Mouse (Mus musculus): ENCODE results near the gene Mcrip2.

Gene Mcrip2

GRCm38 (mm10) chr17:25866172-25866571, 2.4 kb downstream of the Mcrip2 start:
- DNase-seq (ENCODE audit: low read depth in 1 of 2, low spot score in 2 of 2), result no peak

- no peak for DNase-seq (ENCODE audit: low read depth in 1 of 2, low spot score in 2 of 2)
Observed at GRCm38 (mm10) chr17:25865288-25865687, 3.3 kb downstream of the Mcrip2 start.

GRCm38 (mm10) chr17:25864311-25864710, 4.3 kb downstream of the Mcrip2 start:
- no peak for DNase-seq (ENCODE audit: low read depth in 1 of 2, low spot score in 2 of 2)

GRCm38 (mm10) chr17:25863681-25864080, 4.9 kb downstream of the Mcrip2 start:
- no peak for DNase-seq (ENCODE audit: low read depth in 1 of 2, low spot score in 2 of 2)

GRCm38 (mm10) chr17:25861704-25862612, 6.6 kb downstream of the Mcrip2 start:
- no peak for DNase-seq (ENCODE audit: low read depth in 1 of 2, low spot score in 2 of 2)

- DNase-seq (ENCODE audit: low read depth in 1 of 2, low spot score in 2 of 2), result peak; percentile 69 to 81
Observed at GRCm38 (mm10) chr17:25860832-25861703, 7.5 kb downstream of the Mcrip2 start, which contains the start of gene Wdr90. TSS of gene Wdr90 (minus strand) at chr17:25861501.

- no peak for DNase-seq (ENCODE audit: low read depth in 1 of 2, low spot score in 2 of 2)
Observed at GRCm38 (mm10) chr17:25860229-25860628, 8.3 kb downstream of the Mcrip2 start.

GRCm38 (mm10) chr17:25844396-25844901, 24.1 kb downstream of the Mcrip2 start, which contains the start of gene Rhot2:
TSS of gene Rhot2 (minus strand) at chr17:25844851.
- peak; percentile 74 to 84 for DNase-seq (ENCODE audit: low read depth in 1 of 2, low spot score in 2 of 2)

- no peak for DNase-seq (ENCODE audit: low read depth in 1 of 2, low spot score in 2 of 2)
Observed at GRCm38 (mm10) chr17:25843636-25844395, 24.7 kb downstream of the Mcrip2 start.

- no peak for DNase-seq (ENCODE audit: low read depth in 1 of 2, low spot score in 2 of 2)
Observed at GRCm38 (mm10) chr17:25843122-25843521, 25.4 kb downstream of the Mcrip2 start.

- no peak for DNase-seq (ENCODE audit: low read depth in 1 of 2, low spot score in 2 of 2)
Observed at GRCm38 (mm10) chr17:25842509-25842908, 26.1 kb downstream of the Mcrip2 start.

GRCm38 (mm10) chr17:25841117-25841880, 27.3 kb downstream of the Mcrip2 start, which contains the start of gene Gm20683:
TSS of gene Gm20683 (minus strand) at chr17:25841763.
- no peak for DNase-seq (ENCODE audit: low read depth in 1 of 2, low spot score in 2 of 2)

- no peak for DNase-seq (ENCODE audit: low read depth in 1 of 2, low spot score in 2 of 2)
Observed at GRCm38 (mm10) chr17:25840519-25840918, 28.0 kb downstream of the Mcrip2 start.

- DNase-seq (ENCODE audit: low read depth in 1 of 2, low spot score in 2 of 2), result no peak
Observed at GRCm38 (mm10) chr17:25839455-25840235, 28.9 kb downstream of the Mcrip2 start.

- DNase-seq (ENCODE audit: low read depth in 1 of 2, low spot score in 2 of 2), result no peak
Observed at GRCm38 (mm10) chr17:25838904-25839303, 29.7 kb downstream of the Mcrip2 start.

GRCm38 (mm10) chr17:25837533-25837932, 31.0 kb downstream of the Mcrip2 start:
- no peak for DNase-seq (ENCODE audit: low read depth in 1 of 2, low spot score in 2 of 2)

GRCm38 (mm10) chr17:25837076-25837410, 31.5 kb downstream of the Mcrip2 start, which contains the start of gene Rhbdl1:
TSS of gene Rhbdl1 (minus strand) at chr17:25837295.
- DNase-seq (ENCODE audit: low read depth in 1 of 2, low spot score in 2 of 2), result no peak

- DNase-seq (ENCODE audit: low read depth in 1 of 2, low spot score in 2 of 2), result no peak
Observed at GRCm38 (mm10) chr17:25836397-25837075, 32.0 kb downstream of the Mcrip2 start.

GRCm38 (mm10) chr17:25835816-25836215, 32.7 kb downstream of the Mcrip2 start:
- DNase-seq (ENCODE audit: low read depth in 1 of 2, low spot score in 2 of 2), result no peak

Data from monocyte, adult 2 months (primary cell).